Mouse (Mus musculus): ENCODE measurements at regions not wholly inside any gene's neighbourhood (a gene's known extent, or its start where the extent isn't known, plus 50 kb on each side); places are given as distances from the start of the nearest gene placed in this dataset.
"Not testable (repeated sequence)": the region's sequence is repeated elsewhere in the genome, so short reads cannot be mapped to it uniquely, and the experiment has no call there.

- no peak for DNase-seq
Measured at GRCm38 (mm10) chr17:49281344-49281743, 146.8 kb upstream of the Mocs1 start.

GRCm38 (mm10) chr17:49282498-49282897, 145.7 kb upstream of the Mocs1 start:
- no peak for DNase-seq

- no peak for DNase-seq
Measured at GRCm38 (mm10) chr17:49283491-49283890, 144.7 kb upstream of the Mocs1 start.

GRCm38 (mm10) chr17:49291636-49292035, 136.5 kb upstream of the Mocs1 start:
- DNase-seq: no peak

- DNase-seq: no peak
Measured at GRCm38 (mm10) chr17:49304461-49304860, 123.7 kb upstream of the Mocs1 start.

- no peak for DNase-seq
Measured at GRCm38 (mm10) chr17:49305116-49305515, 123.0 kb upstream of the Mocs1 start.

GRCm38 (mm10) chr17:49309079-49309478, 119.1 kb upstream of the Mocs1 start:
- peak in 1 of 2 experiments; percentile 4 for DNase-seq

- DNase-seq: no peak
Measured at GRCm38 (mm10) chr17:49314196-49314595, 114.0 kb upstream of the Mocs1 start.

- DNase-seq: no peak
Measured at GRCm38 (mm10) chr17:49327524-49327923, 100.6 kb upstream of the Mocs1 start.

- no peak for DNase-seq
Measured at GRCm38 (mm10) chr17:49335318-49335717, 92.8 kb upstream of the Mocs1 start.

- DNase-seq: no peak
Measured at GRCm38 (mm10) chr17:49337881-49338280, 90.3 kb upstream of the Mocs1 start.

- no peak for DNase-seq
Measured at GRCm38 (mm10) chr17:49342636-49343035, 85.5 kb upstream of the Mocs1 start.

GRCm38 (mm10) chr17:49346701-49347100, 81.5 kb upstream of the Mocs1 start:
- no peak for DNase-seq

- no peak for DNase-seq
Measured at GRCm38 (mm10) chr17:49349328-49349727, 78.8 kb upstream of the Mocs1 start.

GRCm38 (mm10) chr17:49359212-49359611, 69.0 kb upstream of the Mocs1 start:
- no peak for DNase-seq

- DNase-seq: not testable (repeated sequence)
Measured at GRCm38 (mm10) chr17:49360251-49360650, 67.9 kb upstream of the Mocs1 start.

GRCm38 (mm10) chr17:49367791-49368190, 60.4 kb upstream of the Mocs1 start:
- no peak for DNase-seq

- DNase-seq: no peak
Measured at GRCm38 (mm10) chr17:49368476-49369269, 59.5 kb upstream of the Mocs1 start.

GRCm38 (mm10) chr17:49377626-49378025, 50.5 kb upstream of the Mocs1 start:
- DNase-seq: no peak
